Mouse (Mus musculus): ENCODE measurements at regions not wholly inside any gene's neighbourhood (a gene's known extent, or its start where the extent isn't known, plus 50 kb on each side); places are given as distances from the start of the nearest gene placed in this dataset.

GRCm38 (mm10) chr1:57032407-57032806, 54.0 kb upstream of the Satb2 start:
- DNase-seq (ENCODE audit: low spot score) = no peak

GRCm38 (mm10) chr1:57033244-57033643, 54.8 kb upstream of the Satb2 start:
- DNase-seq (ENCODE audit: low spot score) = no peak

GRCm38 (mm10) chr1:57034411-57034810, 56.0 kb upstream of the Satb2 start:
- no peak for DNase-seq (ENCODE audit: low spot score)

- DNase-seq (ENCODE audit: low spot score) = no peak
Measured at GRCm38 (mm10) chr1:57036382-57036781, 57.9 kb upstream of the Satb2 start.

GRCm38 (mm10) chr1:57040201-57040600, 61.8 kb upstream of the Satb2 start:
- DNase-seq (ENCODE audit: low spot score) = no peak

GRCm38 (mm10) chr1:57041578-57041977, 63.1 kb upstream of the Satb2 start:
- DNase-seq (ENCODE audit: low spot score) = no peak

GRCm38 (mm10) chr1:57053836-57054235, 75.4 kb upstream of the Satb2 start:
- no peak for DNase-seq (ENCODE audit: low spot score)

GRCm38 (mm10) chr1:57055976-57056375, 77.5 kb upstream of the Satb2 start:
- DNase-seq (ENCODE audit: low spot score) = no peak

- no peak for DNase-seq (ENCODE audit: low spot score)
Measured at GRCm38 (mm10) chr1:57059216-57059615, 80.8 kb upstream of the Satb2 start.

GRCm38 (mm10) chr1:57075221-57075620, 96.8 kb upstream of the Satb2 start:
- no peak for DNase-seq (ENCODE audit: low spot score)

GRCm38 (mm10) chr1:57076696-57077095, 98.2 kb upstream of the Satb2 start:
- DNase-seq (ENCODE audit: low spot score) = no peak

- DNase-seq (ENCODE audit: low spot score) = no peak
Measured at GRCm38 (mm10) chr1:57080306-57080705, 101.9 kb upstream of the Satb2 start.

GRCm38 (mm10) chr1:57083134-57083533, 104.7 kb upstream of the Satb2 start:
- DNase-seq (ENCODE audit: low spot score) = no peak

- DNase-seq (ENCODE audit: low spot score) = no peak
Measured at GRCm38 (mm10) chr1:57083540-57084083, 105.2 kb upstream of the Satb2 start.

GRCm38 (mm10) chr1:57095361-57096247, 117.2 kb upstream of the Satb2 start:
- no peak for DNase-seq (ENCODE audit: low spot score)

- DNase-seq (ENCODE audit: low spot score) = no peak
Measured at GRCm38 (mm10) chr1:57096248-57096600, 117.8 kb upstream of the Satb2 start.

GRCm38 (mm10) chr1:57096740-57097139, 118.3 kb upstream of the Satb2 start:
- DNase-seq (ENCODE audit: low spot score) = no peak

GRCm38 (mm10) chr1:57100614-57101013, 122.2 kb upstream of the Satb2 start:
- no peak for DNase-seq (ENCODE audit: low spot score)

GRCm38 (mm10) chr1:57107308-57107707, 128.9 kb upstream of the Satb2 start:
- DNase-seq (ENCODE audit: low spot score) = no peak

GRCm38 (mm10) chr1:57120678-57121077, 142.2 kb upstream of the Satb2 start:
- no peak for DNase-seq (ENCODE audit: low spot score)

GRCm38 (mm10) chr1:57144181-57144580, 165.7 kb upstream of the Satb2 start:
- no peak for DNase-seq (ENCODE audit: low spot score)

GRCm38 (mm10) chr1:57155869-57156268, 177.4 kb upstream of the Satb2 start:
- no peak for DNase-seq (ENCODE audit: low spot score)

GRCm38 (mm10) chr1:57164443-57164842, 186.0 kb upstream of the Satb2 start:
- no peak for DNase-seq (ENCODE audit: low spot score)
